ENCODE assay signal across 10 mouse cellular contexts in the genomic region with DNA sequence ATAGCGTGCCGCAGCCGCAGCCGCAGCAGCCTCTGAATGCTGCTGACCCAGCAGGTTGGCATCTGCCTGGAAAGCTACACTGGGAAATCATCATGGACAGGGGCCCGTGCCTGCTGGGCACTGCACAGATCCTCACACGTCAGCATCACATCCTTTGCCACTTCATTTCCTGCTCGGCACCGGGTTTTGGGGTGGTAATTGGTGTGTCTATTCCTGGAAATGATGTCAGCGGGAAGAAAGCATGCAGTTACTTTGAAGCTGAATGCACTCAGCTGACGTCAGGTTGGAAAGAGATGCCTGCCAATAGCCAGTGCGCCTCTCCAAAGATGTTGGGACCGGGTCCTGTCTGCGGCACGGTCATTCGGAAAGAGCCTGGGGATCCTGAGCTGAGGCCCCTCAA. TPM values are rescaled to one million over a fixed set of nuclear protein-coding genes. Genes with fewer than 3 reads are reported as not detected.
DNase-seq lines count a peak whose midpoint lies in the region; ATAC-seq and TF ChIP-seq lines count a peak whose summit lies in the region.
"Had no signal": no experiment of that assay in that cellular context is flagged by ENCODE, and none has a peak within 500 bp of the region (broad histone marks: within the 10 kb centered on the region; RNA-seq: fewer than 3 reads in every experiment).

No protein-coding gene starts in this region.

- no peak for ATAC-seq in granulocyte monocyte progenitor cell, adult 5-6 weeks (replicated peaks; ENCODE audit: poor library complexity, severe bottlenecking)
- ATAC-seq: forebrain, embryonic 14.5 days had no signal

- intact Hi-C loops in heart, postnatal 10 days (cut with DNase I) = loop anchor here (2.0 kb wide), 1 partner anchor 15 kb away; a partner anchor contains a TSS

- H3K27ac ChIP-seq in layer of hippocampus, adult 2 months = peak overlapping the region; percentile 61; the same call in 1 of the 2 replicates
- H3K27ac ChIP-seq: liver, embryonic 13.5 days had no signal

- TF ChIP-seq CTCF in layer of hippocampus, adult 2 months (conservative IDR thresholded peaks at IDR 0.05) = no peak

- H3K4me3 ChIP-seq in layer of hippocampus, adult 2 months = no peak overlapping the region
- H3K4me3 ChIP-seq: liver, embryonic 13.5 days had no signal

- DNase-seq in layer of hippocampus, adult 2 months (ENCODE audit: low spot score in 2 of 2) = no peak
- DNase-seq in layer of hippocampus, adult 8-10 months (ENCODE audit: low spot score in 2 of 2) = no peak
- DNase-seq in cerebellum, adult 9-10 months = peak; percentile 80
- peak; percentile 79 to 85 for DNase-seq in heart, postnatal 10 days
- DNase-seq in lung, postnatal 4 days = peak; percentile 78 to 84
- DNase-seq in embryo, embryonic 11 days = no peak
- no peak for DNase-seq in embryo, embryonic 10 days (ENCODE audit: low spot score)
- DNase-seq: liver, embryonic 13.5 days had no signal

RNA-seq across cellular contexts. Expression of a gene that starts 2.9 kb away (rescaled TPM):
- 1 to 10 TPM in 1 of 2 experiments, under 1 TPM in 1; 0.39 to 1.2 TPM for total RNA-seq in layer of hippocampus, adult 2 months (2021)
- total RNA-seq in layer of hippocampus, adult 8-10 months (2022) = 1 to 10 TPM in 1 of 4 experiments, under 1 TPM in 3; 0.29 to 1.7 (median 0.48) TPM
- total RNA-seq in heart, postnatal 10 days (2021) = under 1 TPM in 1 of 2 experiments, not detected in 1; 0.22 TPM
- 1.1 and 2.0 TPM in 2 replicates for total RNA-seq in granulocyte monocyte progenitor cell, adult 5-6 weeks (2014; fragmentation: Nextera tagmentation)
- total RNA-seq in granulocyte monocyte progenitor cell, adult 5-6 weeks (2017) = 0.60 TPM in 1 of 2 replicates, not detected in the other

RNA-seq across cellular contexts. Expression of a gene that starts 14.5 kb away (rescaled TPM):
- 100 to 1,000 TPM; 223 to 228 TPM for total RNA-seq in layer of hippocampus, adult 2 months (2021)
- 100 to 1,000 TPM; 165 to 238 (median 203) TPM for total RNA-seq in layer of hippocampus, adult 8-10 months (2022)
- total RNA-seq in heart, postnatal 10 days (2021) = 100 to 1,000 TPM; 171 to 173 TPM
- 284 and 366 TPM in 2 replicates for total RNA-seq in granulocyte monocyte progenitor cell, adult 5-6 weeks (2014; fragmentation: Nextera tagmentation)
- 247 and 254 TPM in 2 replicates for total RNA-seq in granulocyte monocyte progenitor cell, adult 5-6 weeks (2017)

RNA-seq across cellular contexts. Expression of a gene that starts 42.8 kb away (rescaled TPM):
- total RNA-seq in layer of hippocampus, adult 2 months (2021) = under 1 TPM in 1 of 2 experiments, not detected in 1; 0.88 TPM
- 1 to 10 TPM in 3 of 4 experiments, under 1 TPM in 1; 0.80 to 4.7 (median 2.9) TPM for total RNA-seq in layer of hippocampus, adult 8-10 months (2022)
- over 10,000 TPM; 18,908 to 21,159 TPM for total RNA-seq in heart, postnatal 10 days (2021)
- total RNA-seq in granulocyte monocyte progenitor cell, adult 5-6 weeks (2014; fragmentation: Nextera tagmentation) = not detected in 2 replicates
- total RNA-seq in granulocyte monocyte progenitor cell, adult 5-6 weeks (2017) = not detected in 2 replicates

Comparison
In these comparisons a context has a peak if more than half of its experiments do, and no peak if none do; other contexts are left out.
1. DNase-seq: peak in cerebellum, adult 9-10 months (single experiment), heart, postnatal 10 days (2 of 2) and lung, postnatal 4 days (2 of 2); none in layer of hippocampus, adult 2 months (0 of 2), layer of hippocampus, adult 8-10 months (0 of 2), embryo, embryonic 11 days (single experiment) and embryo, embryonic 10 days (single experiment).
2. RNA of a gene that starts 42.8 kb away (total RNA-seq): 18,908 to 21,159 TPM in heart, postnatal 10 days; 0.80 to 4.7 TPM in layer of hippocampus, adult 8-10 months, 0.88 TPM in layer of hippocampus, adult 2 months and not detected in granulocyte monocyte progenitor cell, adult 5-6 weeks; every median in the first group is over 1,000 times any median in the second.